Mouse (Mus musculus) G1E (cell line): ENCODE data around the gene Lhfpl2. TPM values are rescaled to one million over a fixed set of nuclear protein-coding genes. Genes with fewer than 3 reads are reported as not detected.

Experiments used
- ATAC-seq: 2 replicates; pipeline ENCODE4 v1.8.0; 2016; ENCODE audit warnings: mild to moderate bottlenecking; ENCODE audit not compliant: insufficient number of reproducible peaks, poor library complexity, low FRiP score, severe bottlenecking; ENCODE audit errors: extremely low read depth
- DNase-seq: peaks from one replicate; pipeline ENCODE4 v3.0.0; 2012; ENCODE audit warnings: low spot score
- H3K27me3 ChIP-seq: 2 replicates; pipeline ENCODE4 v1.6.1; 2012; ENCODE audit warnings: mild to moderate bottlenecking, low read length, inconsistent platforms; ENCODE audit not compliant: insufficient read depth
- H3K36me3 ChIP-seq: replicated peaks from 2 replicates; pipeline ENCODE3; 2012; ENCODE audit warnings: mild to moderate bottlenecking, inconsistent platforms
- H3K4me1 ChIP-seq: 2 replicates; pipeline ENCODE4 v1.6.1; 2012; ENCODE audit warnings: low read depth, low read length, inconsistent platforms, mixed read lengths; ENCODE audit not compliant: insufficient read depth
- H3K4me3 ChIP-seq: 2 replicates; pipeline ENCODE4 v1.5.1; 2012; ENCODE audit warnings: low read depth, mild to moderate bottlenecking, inconsistent platforms, low read length, moderate library complexity, mixed read lengths
- H3K9me3 ChIP-seq: replicated peaks from 2 replicates; pipeline ENCODE4 v1.6.1; 2012; ENCODE audit warnings: inconsistent platforms
- CTCF ChIP-seq: IDR thresholded peaks from 2 replicates; pipeline ENCODE4 v1.5.1; 2012; ENCODE audit warnings: low read depth, low read length, inconsistent platforms, mixed read lengths
- GATA1 ChIP-seq: IDR thresholded peaks from 2 replicates; pipeline ENCODE4 v1.6.1; 2012; ENCODE audit warnings: borderline replicate concordance, low read length, inconsistent platforms, mixed read lengths
- GATA2 ChIP-seq: IDR thresholded peaks from 2 replicates; pipeline ENCODE4 v1.6.1; 2012; ENCODE audit warnings: low read depth, low read length, inconsistent platforms, borderline replicate concordance
- POLR2AphosphoS5 ChIP-seq: IDR thresholded peaks from 2 replicates; pipeline ENCODE4 v1.6.1; 2012; ENCODE audit warnings: low read depth, low read length, inconsistent platforms; ENCODE audit not compliant: insufficient replicate concordance
- TAL1 ChIP-seq: conservative IDR thresholded peaks from 2 replicates; pipeline ENCODE4 v1.6.1; 2012; ENCODE audit warnings: low read depth, low read length, inconsistent platforms, mixed read lengths
- polyA plus RNA-seq: library from polyadenylated mRNA; stranded (reverse); fragments of >175 nt; gene quantifications from 2 replicates; pipeline ENCODE4 v1.2.3, GENCODE M21; 2012
- total RNA-seq, 2 experiments: library from RNA; stranded (forward) in 1 of 2; stranded (reverse) in 1 of 2; fragments of 200-1000 nt in 1 of 2; fragments of >200 nt in 1 of 2; fragmentation: Nextera tagmentation in 1 of 2; gene quantifications; 2 replicates each; pipeline ENCODE4 v1.2.3; 2014 to 2017

Lhfpl2 gene
- total and polyA plus RNA-seq, 3 experiments, result 0.16 TPM; not detected in 2

- no peaks in the 10 kb centered on the region for H3K4me1 ChIP-seq
- ATAC-seq (no peak), DNase-seq (no peak)
- no peaks in the 10 kb centered on the region for H3K36me3 ChIP-seq
- H3K27me3 ChIP-seq, result peaks cover 12% of the 10 kb centered on the region
- TF ChIP-seq GATA2 (no peak), POLR2AphosphoS5 (no peak), GATA1 (no peak), CTCF (no peak), TAL1 (no peak)
- no peak overlapping the region for H3K4me3 ChIP-seq
- H3K9me3 ChIP-seq, result no peaks in the 10 kb centered on the region
Measured at GRCm38 (mm10) chr13:94168319-94168718, 110.7 kb downstream of the Lhfpl2 start.

- Histone ChIP-seq H3K4me3 (no peak overlapping the region), H3K36me3 (no peaks in the 10 kb centered on the region), H3K27me3 (peaks cover 19% of the 10 kb centered on the region), H3K9me3 (no peaks in the 10 kb centered on the region), H3K4me1 (no peaks in the 10 kb centered on the region)
- TF ChIP-seq POLR2AphosphoS5, result no peak
- TF ChIP-seq CTCF, result no peak
- no peak for TF ChIP-seq GATA2
- TF ChIP-seq GATA1, result no peak
- TF ChIP-seq TAL1, result no peak
- no peak for DNase-seq
- no peak for ATAC-seq
Measured at GRCm38 (mm10) chr13:94169325-94169916, 111.8 kb downstream of the Lhfpl2 start.

- H3K4me1 ChIP-seq, result no peaks in the 10 kb centered on the region
- H3K36me3 ChIP-seq, result no peaks in the 10 kb centered on the region
- peaks cover 19% of the 10 kb centered on the region for H3K27me3 ChIP-seq
- H3K9me3 ChIP-seq, result no peaks in the 10 kb centered on the region
- DNase-seq (no peak), ATAC-seq (no peak)
- TF ChIP-seq GATA1, result no peak
- TF ChIP-seq GATA2, result no peak
- TF ChIP-seq POLR2AphosphoS5, result no peak
- no peak for TF ChIP-seq CTCF
- no peak for TF ChIP-seq TAL1
- no peak overlapping the region for H3K4me3 ChIP-seq
Measured at GRCm38 (mm10) chr13:94171612-94172011, 114.0 kb downstream of the Lhfpl2 start.

- H3K9me3 ChIP-seq, result no peaks in the 10 kb centered on the region
- ATAC-seq (no peak), DNase-seq (no peak)
- H3K27me3 ChIP-seq, result peaks cover 19% of the 10 kb centered on the region
- TF ChIP-seq CTCF (no peak), GATA2 (no peak), TAL1 (no peak), POLR2AphosphoS5 (no peak), GATA1 (no peak)
- H3K4me1 ChIP-seq, result no peaks in the 10 kb centered on the region
- no peaks in the 10 kb centered on the region for H3K36me3 ChIP-seq
- no peak overlapping the region for H3K4me3 ChIP-seq
Measured at GRCm38 (mm10) chr13:94172533-94173310, 115.1 kb downstream of the Lhfpl2 start.

GRCm38 (mm10) chr13:94173633-94174576 is 116.3 kb downstream of the Lhfpl2 start:
- DNase-seq, result no peak
- Histone ChIP-seq H3K4me3 (no peak overlapping the region), H3K4me1 (no peaks in the 10 kb centered on the region)

More at GRCm38 (mm10) chr13:94173633-94174576, 116.3 kb downstream of the Lhfpl2 start:
- H3K36me3 ChIP-seq, result no peaks in the 10 kb centered on the region
- H3K27me3 ChIP-seq, result peaks cover 18% of the 10 kb centered on the region
- H3K9me3 ChIP-seq, result no peaks in the 10 kb centered on the region
- TF ChIP-seq TAL1, result no peak
- TF ChIP-seq CTCF, result no peak
- TF ChIP-seq POLR2AphosphoS5, result no peak
- TF ChIP-seq GATA1, result no peak
- no peak for TF ChIP-seq GATA2
- ATAC-seq, result no peak
